Mouse (Mus musculus) hindbrain, embryonic 13.5 days (tissue): ENCODE data around the gene Zfp423. TPM values are rescaled to one million over a fixed set of nuclear protein-coding genes. Genes with fewer than 3 reads are reported as not detected.
A peak's percentile ranks its signal among the peaks of the same experiment; 100 is the strongest.

Experiments used
- ATAC-seq: fragments of 200-750 bp; cut with Nextera tagmentation; 2 replicates; pipeline ENCODE4 v1.8.0; 2017; ENCODE audit warnings: moderate TSS enrichment; ENCODE audit not compliant: low FRiP score
- H3K27ac ChIP-seq: fragments of 300-500 bp; sonication (generic); 2 replicates; pipeline ENCODE4 v1.5.1; 2015; ENCODE audit warnings: inconsistent platforms, mild to moderate bottlenecking, moderate library complexity
- H3K27me3 ChIP-seq: fragments of 300-500 bp; sonication (generic); 2 replicates; pipeline ENCODE4 v1.6.1; 2015; ENCODE audit warnings: mild to moderate bottlenecking, inconsistent platforms
- H3K36me3 ChIP-seq: fragments of 300-500 bp; sonication (generic); 2 replicates; pipeline ENCODE4 v1.6.1; 2015; ENCODE audit warnings: mild to moderate bottlenecking, inconsistent platforms
- H3K4me1 ChIP-seq: fragments of 300-500 bp; sonication (generic); replicated peaks from 2 replicates; pipeline ENCODE4 v1.6.1; 2015; ENCODE audit warnings: inconsistent platforms
- H3K4me2 ChIP-seq: fragments of 300-500 bp; sonication (generic); 2 replicates; pipeline ENCODE4 v1.6.1; 2015; ENCODE audit warnings: inconsistent platforms, mild to moderate bottlenecking, moderate library complexity
- H3K4me3 ChIP-seq: fragments of 300-500 bp; sonication (generic); 2 replicates; pipeline ENCODE4 v1.5.1; 2015; ENCODE audit warnings: mild to moderate bottlenecking, inconsistent platforms
- H3K9ac ChIP-seq: fragments of 300-500 bp; sonication (generic); 2 replicates; pipeline ENCODE4 v1.6.1; 2015; ENCODE audit warnings: mild to moderate bottlenecking, inconsistent platforms
- H3K9me3 ChIP-seq: fragments of 300-500 bp; sonication (generic); 2 replicates; pipeline ENCODE4 v1.6.1; 2016; ENCODE audit warnings: inconsistent platforms
- WGBS: fragments of 180-500 bp; shearing (Covaris S2); methylation state at CpG from one replicate; pipeline ENCODE4 v1.1.7; 2015; 5-methylcytosine and 5-hydroxymethylcytosine counted together
- polyA plus RNA-seq: library from polyadenylated mRNA; unstranded; fragments of >200 nt; fragmentation: Nextera tagmentation; extraction: Ambion mirVana; gene quantifications from 2 replicates; pipeline ENCODE4 v1.2.1, GENCODE M21; 2015

The Zfp423 gene
- polyA plus RNA-seq, 1 experiment from 2014 or later, result 39.6 TPM

- Histone ChIP-seq H3K36me3 (no peaks in the 10 kb centered on the region), H3K9me3 (no peaks in the 10 kb centered on the region), H3K4me2 (0 out of 2 replicates have a peak overlapping the region, but pooled peaks have one; percentile 15), H3K9ac (no peak overlapping the region; the same call in 1 of the 2 replicates), H3K27me3 (no peaks in the 10 kb centered on the region), H3K27ac (peak overlapping the region; percentile 80), H3K4me1 (peaks cover 52% of the 10 kb centered on the region), H3K4me3 (no peak overlapping the region)
- peak; percentile 82 for ATAC-seq
- WGBS, result 62% methylated on average over 17 of the region's 17 CpGs
Measured at GRCm38 (mm10) chr8:87811399-87812068, 147.9 kb downstream of the Zfp423 start.

- Histone ChIP-seq H3K4me2 (no peak overlapping the region), H3K4me3 (no peak overlapping the region), H3K9ac (no peak overlapping the region), H3K27ac (peak overlapping the region; percentile 80), H3K27me3 (no peaks in the 10 kb centered on the region), H3K36me3 (no peaks in the 10 kb centered on the region), H3K4me1 (peaks cover 52% of the 10 kb centered on the region), H3K9me3 (no peaks in the 10 kb centered on the region)
- WGBS, result 85% methylated on average over 6 of the region's 6 CpGs
- no peak for ATAC-seq
Measured at GRCm38 (mm10) chr8:87810771-87811170, 148.6 kb downstream of the Zfp423 start.

- 0 out of 2 replicates have a peak, but pooled peaks have one; percentile 31 for ATAC-seq
- H3K4me3 ChIP-seq, result no peak overlapping the region
- peaks cover 71% of the 10 kb centered on the region for H3K4me1 ChIP-seq
- H3K9ac ChIP-seq, result peak overlapping the region; percentile 39; the same call in 1 of the 2 replicates
- H3K9me3 ChIP-seq, result no peaks in the 10 kb centered on the region
- H3K36me3 ChIP-seq, result no peaks in the 10 kb centered on the region
- no peak overlapping the region for H3K4me2 ChIP-seq
- WGBS, result 51% methylated on average over 11 of the region's 11 CpGs
- H3K27me3 ChIP-seq, result no peaks in the 10 kb centered on the region
- H3K27ac ChIP-seq, result peak overlapping the region; percentile 66
Measured at GRCm38 (mm10) chr8:87804327-87804900, 155.0 kb downstream of the Zfp423 start.

GRCm38 (mm10) chr8:87803437-87803836 lies 156.0 kb downstream of the Zfp423 start:
- H3K4me3 ChIP-seq, result no peak overlapping the region
- no peak overlapping the region for H3K9ac ChIP-seq
- no peak for ATAC-seq
- H3K4me1 ChIP-seq, result peaks cover 73% of the 10 kb centered on the region
- H3K27ac ChIP-seq, result 0 out of 2 replicates have a peak overlapping the region, but pooled peaks have one; percentile 18
- 71% methylated on average over 10 of the region's 10 CpGs for WGBS
- no peaks in the 10 kb centered on the region for H3K9me3 ChIP-seq
- no peaks in the 10 kb centered on the region for H3K36me3 ChIP-seq
- H3K4me2 ChIP-seq, result no peak overlapping the region
- H3K27me3 ChIP-seq, result no peaks in the 10 kb centered on the region

DNA sequence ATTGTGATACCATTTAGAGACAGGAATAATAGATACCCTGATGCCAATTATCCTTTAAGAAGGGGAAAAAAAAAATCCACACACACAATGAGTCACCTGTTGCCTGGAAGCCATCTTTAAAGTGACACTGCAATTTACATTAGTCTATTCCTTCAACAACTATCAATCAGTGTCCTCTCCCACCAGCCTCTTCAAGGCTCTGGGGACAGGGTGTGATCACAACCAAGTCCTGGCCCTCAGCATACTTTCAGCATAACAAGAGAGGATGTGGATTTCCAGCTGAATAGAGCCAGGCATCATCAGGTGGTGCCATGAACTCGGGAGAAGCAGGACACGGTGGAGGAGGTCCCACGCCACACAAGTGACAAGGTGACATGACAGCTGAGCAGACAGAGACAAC lies 156.8 kb downstream of the Zfp423 start:
- H3K4me1 ChIP-seq, result peaks cover 73% of the 10 kb centered on the region
- no peaks in the 10 kb centered on the region for H3K9me3 ChIP-seq
- no peak overlapping the region for H3K4me2 ChIP-seq
- no peak for ATAC-seq
- 56% methylated on average over 3 of the region's 3 CpGs for WGBS
- H3K4me3 ChIP-seq, result no peak overlapping the region
- no peaks in the 10 kb centered on the region for H3K36me3 ChIP-seq
- no peaks in the 10 kb centered on the region for H3K27me3 ChIP-seq
- H3K9ac ChIP-seq, result no peak overlapping the region
- H3K27ac ChIP-seq, result peak overlapping the region; percentile 20; the same call in 1 of the 2 replicates

GRCm38 (mm10) chr8:87800121-87800520 lies 159.3 kb downstream of the Zfp423 start:
- no peak for ATAC-seq
- Histone ChIP-seq H3K4me1 (peaks cover 58% of the 10 kb centered on the region), H3K9ac (no peak overlapping the region), H3K4me2 (no peak overlapping the region), H3K27me3 (no peaks in the 10 kb centered on the region), H3K27ac (peak overlapping the region; percentile 35; the same call in 1 of the 2 replicates), H3K4me3 (no peak overlapping the region), H3K36me3 (no peaks in the 10 kb centered on the region), H3K9me3 (no peaks in the 10 kb centered on the region)
- 86% methylated on average over 11 of the region's 11 CpGs for WGBS

DNA sequence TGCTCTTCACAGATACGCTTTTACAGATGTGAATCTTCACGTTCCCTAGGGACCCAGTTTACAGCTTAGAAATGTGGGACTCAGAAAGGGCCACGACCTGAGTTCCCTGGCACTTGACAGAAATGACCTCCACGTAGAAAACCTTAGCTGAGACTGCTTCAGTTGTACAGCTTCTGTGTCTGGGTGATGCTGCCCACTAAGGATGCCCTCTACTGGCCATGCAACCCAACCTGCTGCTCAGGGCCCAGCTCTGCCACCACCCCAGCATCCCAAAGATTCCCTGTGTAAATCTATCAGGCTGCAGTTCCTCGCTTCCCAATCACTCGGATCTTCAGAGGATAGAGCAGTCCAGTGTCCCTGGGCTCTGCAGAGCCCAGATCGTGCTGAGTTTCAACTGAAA lies 163.2 kb downstream of the Zfp423 start:
- H3K9me3 ChIP-seq, result no peaks in the 10 kb centered on the region
- H3K27me3 ChIP-seq, result no peaks in the 10 kb centered on the region
- ATAC-seq, result no peak
- H3K4me1 ChIP-seq, result peaks cover 39% of the 10 kb centered on the region
- no peak overlapping the region for H3K4me2 ChIP-seq
- no peak overlapping the region for H3K4me3 ChIP-seq
- WGBS, result 67% methylated on average over 7 of the region's 7 CpGs
- 0 out of 2 replicates have a peak overlapping the region, but pooled peaks have one; percentile 3 for H3K27ac ChIP-seq
- 0 out of 2 replicates have a peak overlapping the region, but pooled peaks have one; percentile 35 for H3K9ac ChIP-seq
- no peaks in the 10 kb centered on the region for H3K36me3 ChIP-seq

DNA sequence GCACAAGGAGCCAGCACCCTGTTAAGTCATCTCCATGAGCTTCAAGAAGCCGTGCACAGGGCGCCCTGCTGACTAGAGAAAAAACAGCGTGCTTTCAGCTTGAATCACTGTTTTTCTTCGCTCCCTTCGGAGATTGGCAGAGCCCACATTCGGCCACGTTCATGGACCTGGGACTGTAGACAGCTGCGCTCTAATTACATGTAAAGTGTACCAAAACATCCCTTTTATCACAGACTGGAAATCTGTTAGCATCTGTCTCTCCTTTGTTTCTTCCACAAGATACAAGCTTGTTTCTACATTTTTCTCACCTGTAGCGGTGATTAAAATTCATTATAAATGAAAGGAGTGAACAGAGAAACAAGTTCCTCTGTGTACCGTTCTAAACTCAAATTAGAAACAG lies 164.8 kb downstream of the Zfp423 start:
- H3K36me3 ChIP-seq, result no peaks in the 10 kb centered on the region
- ATAC-seq, result no peak
- WGBS, result 54% methylated on average over 10 of the region's 10 CpGs
- peak overlapping the region; percentile 73 for H3K27ac ChIP-seq
- no peaks in the 10 kb centered on the region for H3K27me3 ChIP-seq
- H3K4me2 ChIP-seq, result no peak overlapping the region
- H3K4me1 ChIP-seq, result peaks cover 27% of the 10 kb centered on the region
- no peak overlapping the region for H3K4me3 ChIP-seq
- no peak overlapping the region for H3K9ac ChIP-seq
- H3K9me3 ChIP-seq, result no peaks in the 10 kb centered on the region

DNA sequence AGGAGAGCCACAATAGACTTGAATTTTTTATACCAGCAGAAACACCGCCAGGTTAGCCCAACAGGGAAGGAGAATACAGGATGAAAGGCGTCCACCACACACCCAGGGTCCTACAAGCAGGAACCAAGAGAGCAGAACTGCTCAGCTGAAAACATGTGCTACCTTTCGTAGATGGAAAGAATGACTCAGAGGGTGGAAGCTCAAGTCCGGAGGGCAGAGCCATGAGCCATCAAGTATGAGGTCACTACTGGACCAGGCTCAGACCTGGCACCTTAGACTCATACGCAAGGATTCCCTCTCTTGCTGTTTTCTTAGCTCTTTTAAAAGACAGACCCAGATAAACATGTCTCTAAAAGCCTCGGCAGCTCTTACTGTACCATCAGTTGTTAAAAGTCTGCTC lies 168.3 kb downstream of the Zfp423 start:
- H3K27ac ChIP-seq, result no peak overlapping the region
- H3K4me1 ChIP-seq, result peaks cover 38% of the 10 kb centered on the region
- no peaks in the 10 kb centered on the region for H3K36me3 ChIP-seq
- H3K4me3 ChIP-seq, result no peak overlapping the region
- no peak overlapping the region for H3K4me2 ChIP-seq
- no peaks in the 10 kb centered on the region for H3K9me3 ChIP-seq
- H3K9ac ChIP-seq, result no peak overlapping the region
- no peak for ATAC-seq
- H3K27me3 ChIP-seq, result no peaks in the 10 kb centered on the region
- WGBS, result 93% methylated on average over 6 of the region's 6 CpGs

DNA sequence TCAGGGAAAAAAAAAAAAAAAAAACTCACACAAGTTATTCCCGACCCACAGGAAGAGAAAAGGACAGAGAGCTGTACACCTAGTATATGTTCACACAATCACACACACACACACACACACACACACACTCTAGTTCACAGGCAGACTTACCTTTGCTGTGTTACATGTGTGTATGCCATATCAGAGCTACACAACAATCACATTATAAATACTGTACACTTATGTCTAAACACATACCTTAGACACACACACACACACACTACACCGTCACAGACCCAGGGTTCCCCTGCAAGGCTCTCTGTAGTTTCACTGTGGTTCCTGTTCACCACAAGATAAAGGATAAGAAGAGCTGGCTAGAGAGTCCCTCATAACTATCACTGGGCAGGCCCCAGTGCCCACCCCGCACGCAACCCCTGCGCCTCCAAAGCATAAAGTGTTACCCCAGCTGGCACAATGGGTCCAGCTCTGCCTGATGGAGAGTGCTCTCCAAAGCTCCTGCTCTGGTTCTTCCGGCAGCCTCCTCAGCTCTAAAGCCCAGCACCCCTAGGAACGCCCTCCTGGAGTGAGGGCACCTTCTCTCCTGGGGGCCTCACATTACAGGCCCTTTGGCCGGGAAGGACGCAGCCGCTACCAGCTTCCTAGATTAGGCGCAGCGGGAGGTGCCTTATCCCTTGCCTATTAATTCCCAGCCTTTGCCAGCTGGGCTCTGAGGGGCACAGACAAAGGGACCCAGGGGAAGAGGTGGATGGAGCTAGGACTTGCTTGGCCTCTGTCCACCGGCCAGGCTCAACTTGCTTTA lies 174.6 kb downstream of the Zfp423 start:
- Histone ChIP-seq H3K9me3 (no peaks in the 10 kb centered on the region), H3K4me2 (no peak overlapping the region), H3K36me3 (peaks cover 32% of the 10 kb centered on the region), H3K4me3 (no peak overlapping the region), H3K9ac (peak overlapping the region; percentile 60; the same call in 1 of the 2 replicates), H3K27ac (peak overlapping the region; percentile 66), H3K27me3 (no peaks in the 10 kb centered on the region), H3K4me1 (peaks cover 54% of the 10 kb centered on the region)
- ATAC-seq, result 0 out of 2 replicates have a peak, but pooled peaks have one; percentile 12
- 41% methylated on average over 13 of the region's 13 CpGs for WGBS

GRCm38 (mm10) chr8:87784227-87784626 lies 175.2 kb downstream of the Zfp423 start:
- peaks cover 38% of the 10 kb centered on the region for H3K36me3 ChIP-seq
- H3K27ac ChIP-seq, result peak overlapping the region; percentile 66
- H3K4me1 ChIP-seq, result peaks cover 54% of the 10 kb centered on the region
- H3K9ac ChIP-seq, result peak overlapping the region; percentile 60
- no peaks in the 10 kb centered on the region for H3K27me3 ChIP-seq
- no peak for ATAC-seq
- peak overlapping the region; percentile 34 for H3K4me2 ChIP-seq
- WGBS, result 3% methylated on average over 13 of the region's 13 CpGs
- H3K4me3 ChIP-seq, result no peak overlapping the region
- no peaks in the 10 kb centered on the region for H3K9me3 ChIP-seq

DNA sequence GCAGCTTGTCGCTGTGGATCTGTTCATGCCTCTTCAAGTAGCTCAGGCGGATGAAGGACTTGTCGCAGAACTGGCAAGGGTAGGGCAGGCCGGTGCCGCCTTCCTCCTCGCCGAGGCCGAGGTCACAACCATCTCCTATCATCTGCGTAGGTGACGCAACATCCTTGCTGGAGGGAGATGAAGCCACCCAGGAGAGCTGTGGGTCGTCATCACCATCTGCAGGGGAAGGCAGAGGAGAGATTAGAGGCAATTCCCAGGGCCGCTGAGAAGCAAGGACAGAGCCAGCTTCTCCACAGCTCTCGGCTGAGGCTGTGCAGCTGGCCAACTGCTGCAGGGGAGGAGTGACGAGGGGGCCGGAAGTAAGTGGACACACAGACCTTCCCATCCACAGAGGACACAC lies 176.2 kb downstream of the Zfp423 start:
- Histone ChIP-seq H3K4me3 (no peak overlapping the region), H3K27ac (peak overlapping the region; percentile 66; the same call in 1 of the 2 replicates), H3K36me3 (peaks cover 42% of the 10 kb centered on the region), H3K9ac (no peak overlapping the region; the same call in 1 of the 2 replicates), H3K9me3 (no peaks in the 10 kb centered on the region), H3K4me2 (no peak overlapping the region), H3K27me3 (no peaks in the 10 kb centered on the region), H3K4me1 (peaks cover 61% of the 10 kb centered on the region)
- 77% methylated on average over 15 of the region's 15 CpGs for WGBS
- ATAC-seq, result no peak
